Mouse (Mus musculus) liver, postnatal 0 days (tissue): ENCODE measurements at regions not wholly inside any gene's neighbourhood (a gene's known extent, or its start where the extent isn't known, plus 50 kb on each side); places are given as distances from the start of the nearest gene placed in this dataset.

ENCODE experiments used
- CTCF ChIP-seq: sonication (generic); IDR thresholded peaks from 2 replicates; pipeline ENCODE4 v1.5.1; 2016; ENCODE audit warnings: antibody characterized with exemption, low read depth
- EP300 ChIP-seq: IDR thresholded peaks from 2 replicates; pipeline ENCODE4 v1.6.1; 2016; ENCODE audit warnings: antibody characterized with exemption, low read depth, mild to moderate bottlenecking

DNA sequence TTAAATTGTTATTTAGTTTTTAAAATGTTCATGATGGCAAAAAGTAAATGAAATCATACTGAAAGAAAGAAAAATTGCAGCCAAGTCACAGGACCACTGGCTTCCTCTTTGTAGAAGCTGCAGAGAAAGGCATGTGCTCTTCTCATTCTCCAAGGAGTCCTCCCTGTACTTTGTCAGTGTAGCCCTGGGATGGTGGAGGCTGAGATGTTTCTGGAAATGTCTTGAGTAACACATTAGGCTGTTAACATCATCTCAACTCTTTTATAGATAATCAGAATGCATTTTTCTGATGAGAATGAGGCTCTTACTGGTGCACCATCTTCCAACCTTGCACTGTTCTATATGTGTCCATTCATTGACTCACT is 128.3 kb upstream of the Tle1 start:
- TF ChIP-seq CTCF (no peak), EP300 (no peak)
